Mouse (Mus musculus) pancreas, adult 10 weeks (tissue): ENCODE measurements around the gene Snn. TPM values are rescaled to one million over a fixed set of nuclear protein-coding genes. Genes with fewer than 3 reads are reported as not detected.

Source experiments
- polyA plus RNA-seq: library from polyadenylated mRNA; stranded (reverse); fragments of 350-450 nt; fragmentation: Illumina TruSeq; extraction: RNeasy Lipid Tissue Mini Kit (QIAGEN cat#74804); gene quantifications from one replicate; pipeline ENCODE4 v1.2.3, GENCODE M21; 2015; ENCODE audit warnings: low read depth, low replicate concordance; ENCODE audit not compliant: insufficient read depth

Gene Snn
- polyA plus RNA-seq = 4.3 TPM

DNA sequence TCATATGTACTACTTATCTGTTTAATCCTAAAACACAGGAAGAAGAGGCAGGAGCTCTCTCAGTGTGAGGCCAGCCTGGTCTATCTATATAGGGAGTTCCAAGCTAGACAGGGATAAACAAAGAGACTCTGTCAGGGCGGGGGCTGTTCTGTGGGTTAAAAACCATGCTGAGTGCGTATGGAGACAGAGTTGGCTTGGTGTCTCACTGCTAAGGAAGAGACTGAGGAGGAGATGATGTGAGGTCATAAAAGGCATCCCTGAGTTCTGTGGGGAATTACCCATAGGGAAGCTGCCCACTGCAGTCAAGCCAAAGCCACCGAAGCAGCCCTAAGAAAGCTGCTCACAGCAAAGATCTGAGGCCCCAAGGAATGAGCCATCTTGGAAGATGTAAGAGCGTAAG lies at the start of gene Snn:
Gene Snn (plus strand): TSS at position 301 of the 400 bp plus-strand sequence.

GRCm38 (mm10) chr16:11066029-11066832 lies 5.5 kb downstream of the Snn start, which contains the start of gene Litaf:
Gene Litaf, minus strand, starts transcription at chr16:11066157.

Other genes starting within 250 kb of the Snn start
- not detected for gene Gm11172, start 248.0 kb upstream of the Snn start, polyA plus RNA-seq
- not detected for gene Rmi2, start 225.9 kb upstream of the Snn start, polyA plus RNA-seq
- 19.8 TPM for gene Litaf, start 5.2 kb downstream of the Snn start, polyA plus RNA-seq
- gene Txndc11, start 73.7 kb downstream of the Snn start, polyA plus RNA-seq = 28.1 TPM
- 71.0 TPM for gene Zc3h7a, start 115.4 kb downstream of the Snn start, polyA plus RNA-seq
- gene Rsl1d1, start 142.4 kb downstream of the Snn start, polyA plus RNA-seq = 17.1 TPM
- 21.2 TPM for gene Gspt1, start 193.4 kb downstream of the Snn start, polyA plus RNA-seq